Mouse (Mus musculus) G1E (cell line): ENCODE data around the gene Mdm1. TPM values are rescaled to one million over a fixed set of nuclear protein-coding genes. Genes with fewer than 3 reads are reported as not detected.

ENCODE experiments used
- ATAC-seq: 2 replicates; pipeline ENCODE4 v1.8.0; 2016; ENCODE audit warnings: mild to moderate bottlenecking; ENCODE audit not compliant: insufficient number of reproducible peaks, poor library complexity, low FRiP score, severe bottlenecking; ENCODE audit errors: extremely low read depth
- DNase-seq: peaks from one replicate; pipeline ENCODE4 v3.0.0; 2012; ENCODE audit warnings: low spot score
- H3K27me3 ChIP-seq: 2 replicates; pipeline ENCODE4 v1.6.1; 2012; ENCODE audit warnings: mild to moderate bottlenecking, low read length, inconsistent platforms; ENCODE audit not compliant: insufficient read depth
- H3K36me3 ChIP-seq: replicated peaks from 2 replicates; pipeline ENCODE3; 2012; ENCODE audit warnings: mild to moderate bottlenecking, inconsistent platforms
- H3K4me1 ChIP-seq: 2 replicates; pipeline ENCODE4 v1.6.1; 2012; ENCODE audit warnings: low read depth, low read length, inconsistent platforms, mixed read lengths; ENCODE audit not compliant: insufficient read depth
- H3K4me3 ChIP-seq: 2 replicates; pipeline ENCODE4 v1.5.1; 2012; ENCODE audit warnings: low read depth, mild to moderate bottlenecking, inconsistent platforms, low read length, moderate library complexity, mixed read lengths
- H3K9me3 ChIP-seq: replicated peaks from 2 replicates; pipeline ENCODE4 v1.6.1; 2012; ENCODE audit warnings: inconsistent platforms
- CTCF ChIP-seq: IDR thresholded peaks from 2 replicates; pipeline ENCODE4 v1.5.1; 2012; ENCODE audit warnings: low read depth, low read length, inconsistent platforms, mixed read lengths
- GATA1 ChIP-seq: IDR thresholded peaks from 2 replicates; pipeline ENCODE4 v1.6.1; 2012; ENCODE audit warnings: borderline replicate concordance, low read length, inconsistent platforms, mixed read lengths
- GATA2 ChIP-seq: IDR thresholded peaks from 2 replicates; pipeline ENCODE4 v1.6.1; 2012; ENCODE audit warnings: low read depth, low read length, inconsistent platforms, borderline replicate concordance
- POLR2AphosphoS5 ChIP-seq: IDR thresholded peaks from 2 replicates; pipeline ENCODE4 v1.6.1; 2012; ENCODE audit warnings: low read depth, low read length, inconsistent platforms; ENCODE audit not compliant: insufficient replicate concordance
- TAL1 ChIP-seq: conservative IDR thresholded peaks from 2 replicates; pipeline ENCODE4 v1.6.1; 2012; ENCODE audit warnings: low read depth, low read length, inconsistent platforms, mixed read lengths
- polyA plus RNA-seq: library from polyadenylated mRNA; stranded (reverse); fragments of >175 nt; gene quantifications from 2 replicates; pipeline ENCODE4 v1.2.3, GENCODE M21; 2012
- total RNA-seq, 2 experiments: library from RNA; stranded (forward) in 1 of 2; stranded (reverse) in 1 of 2; fragments of 200-1000 nt in 1 of 2; fragments of >200 nt in 1 of 2; fragmentation: Nextera tagmentation in 1 of 2; gene quantifications; 2 replicates each; pipeline ENCODE4 v1.2.3; 2014 to 2017

Mdm1 gene
- total and polyA plus RNA-seq, 3 experiments: 14.9 to 30.2 (median 19.6) TPM

DNA sequence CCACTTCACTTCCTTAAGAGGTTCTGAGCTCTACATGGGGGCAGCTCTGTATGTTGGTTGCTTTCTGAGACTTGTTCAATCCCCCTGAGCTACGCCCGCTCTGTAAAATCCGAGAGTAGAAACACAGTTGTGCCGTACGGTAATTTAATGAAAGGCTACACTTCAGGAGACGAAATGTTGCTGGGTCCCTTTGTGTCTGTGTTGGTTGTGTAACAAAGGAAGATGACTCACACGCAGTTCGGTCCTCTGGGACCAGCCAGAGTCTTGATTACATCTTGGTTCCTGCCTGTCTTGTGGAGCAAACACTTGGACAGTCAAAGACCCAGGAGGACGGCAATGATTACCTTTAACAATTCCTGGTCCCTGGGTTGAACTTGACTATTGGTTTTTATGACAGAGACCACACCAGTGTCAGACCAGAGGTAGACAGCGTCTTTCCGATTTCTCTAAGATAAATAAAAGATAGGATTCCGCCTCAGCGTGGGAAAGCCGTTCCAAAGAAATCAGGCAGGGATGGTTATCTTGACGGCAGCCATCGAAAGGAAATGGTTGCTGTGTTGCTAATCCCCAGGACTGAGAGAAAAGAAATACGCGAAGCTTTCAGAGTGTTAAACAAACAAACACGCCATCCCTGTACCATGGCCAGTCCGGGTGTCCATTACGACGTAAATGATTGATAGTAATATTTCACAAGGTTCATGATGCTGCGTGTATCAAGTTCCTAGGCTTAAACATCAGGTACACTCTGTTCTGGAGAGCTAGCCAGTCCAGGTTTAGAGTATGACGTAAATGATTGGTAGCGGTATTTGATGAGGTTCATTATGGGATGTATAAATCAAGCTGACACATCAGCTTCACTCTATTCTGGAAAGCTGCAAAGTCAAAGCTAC, 20.3 kb upstream of the Mdm1 start:
- H3K27me3 ChIP-seq: no peaks in the 10 kb centered on the region
- DNase-seq (no peak), ATAC-seq (no peak)
- H3K4me3 ChIP-seq: no peak overlapping the region
- TF ChIP-seq POLR2AphosphoS5 (no peak), GATA2 (no peak), GATA1 (no peak), CTCF (no peak), TAL1 (no peak)
- peaks cover 4% of the 10 kb centered on the region; the same call in 1 of the 2 replicates for H3K9me3 ChIP-seq
- no peaks in the 10 kb centered on the region for H3K36me3 ChIP-seq
- no peaks in the 10 kb centered on the region for H3K4me1 ChIP-seq

- TF ChIP-seq TAL1 (no peak), POLR2AphosphoS5 (no peak), CTCF (no peak), GATA2 (no peak), GATA1 (no peak)
- Histone ChIP-seq H3K9me3 (peaks cover 3% of the 10 kb centered on the region; the same call in 1 of the 2 replicates), H3K4me3 (no peak overlapping the region), H3K36me3 (no peaks in the 10 kb centered on the region), H3K27me3 (no peaks in the 10 kb centered on the region), H3K4me1 (no peaks in the 10 kb centered on the region)
- DNase-seq (no peak), ATAC-seq (no peak)
Measured at GRCm38 (mm10) chr10:118121937-118122285, 19.7 kb upstream of the Mdm1 start.

DNA sequence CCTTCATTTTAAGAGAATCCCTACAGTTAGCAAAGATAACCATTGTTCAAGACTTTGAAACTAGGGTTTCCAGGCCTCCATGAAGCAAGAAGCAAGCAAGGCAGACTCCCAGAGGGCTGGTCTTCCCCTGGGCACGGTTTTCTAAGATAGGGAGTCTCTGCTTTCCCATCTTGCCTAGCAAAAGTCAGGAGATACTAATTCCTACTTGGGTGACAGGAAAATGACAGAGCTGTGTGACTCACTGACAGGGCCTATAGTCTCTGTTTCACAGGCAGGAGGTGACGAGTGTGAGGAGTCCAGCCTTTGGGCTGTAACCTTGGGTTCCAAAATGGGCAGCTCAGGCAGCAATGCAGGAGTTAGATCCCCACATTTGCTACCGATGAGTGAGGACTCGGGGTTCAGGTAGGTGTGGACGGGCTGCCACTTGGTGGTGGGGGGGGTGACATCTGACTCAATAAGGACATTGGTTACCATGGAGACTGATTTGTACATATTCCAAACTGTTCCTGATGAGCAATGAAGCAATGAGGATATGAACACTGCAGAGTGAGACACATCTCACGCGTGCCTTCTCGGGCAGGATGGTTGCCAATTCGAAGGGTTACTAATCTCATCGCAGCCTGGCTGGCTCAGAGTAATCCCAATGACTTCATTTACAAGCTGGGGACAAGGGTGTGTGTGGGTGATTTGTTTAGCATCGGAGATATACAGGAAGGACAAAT, 19.0 kb upstream of the Mdm1 start:
- Histone ChIP-seq H3K4me1 (no peaks in the 10 kb centered on the region), H3K4me3 (no peak overlapping the region), H3K36me3 (no peaks in the 10 kb centered on the region), H3K27me3 (no peaks in the 10 kb centered on the region), H3K9me3 (peaks cover 3% of the 10 kb centered on the region; the same call in 1 of the 2 replicates)
- DNase-seq (no peak), ATAC-seq (no peak)
- TF ChIP-seq CTCF (no peak), GATA2 (no peak)

DNA sequence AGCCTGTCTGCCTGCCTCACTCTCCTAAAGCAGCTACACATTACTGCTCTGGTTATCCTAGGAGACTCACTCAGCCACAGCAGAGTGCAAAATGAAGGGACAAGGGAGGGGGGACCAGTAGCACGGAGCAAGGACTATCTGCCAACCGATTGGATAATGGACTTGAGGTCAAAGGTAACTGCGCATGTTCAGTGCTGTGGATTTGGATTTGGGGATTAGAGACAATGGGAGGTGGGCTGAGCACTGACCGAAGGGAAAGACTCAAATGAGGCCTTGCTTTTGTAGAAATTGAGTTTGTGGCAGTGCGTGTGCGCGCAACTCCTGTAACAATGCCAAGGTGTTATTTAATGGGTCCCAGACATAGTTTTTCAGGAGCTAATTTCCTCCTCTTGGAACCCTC, 16.4 kb upstream of the Mdm1 start:
- Histone ChIP-seq H3K27me3 (peaks cover 8% of the 10 kb centered on the region; the same call in 1 of the 2 replicates), H3K36me3 (no peaks in the 10 kb centered on the region), H3K4me1 (no peaks in the 10 kb centered on the region), H3K9me3 (peaks cover 3% of the 10 kb centered on the region; the same call in 1 of the 2 replicates), H3K4me3 (no peak overlapping the region)
- DNase-seq: no peak
- no peak for TF ChIP-seq GATA1
- TF ChIP-seq POLR2AphosphoS5: no peak
- no peak for TF ChIP-seq CTCF
- no peak for TF ChIP-seq TAL1
- TF ChIP-seq GATA2: no peak
- ATAC-seq: no peak

DNA sequence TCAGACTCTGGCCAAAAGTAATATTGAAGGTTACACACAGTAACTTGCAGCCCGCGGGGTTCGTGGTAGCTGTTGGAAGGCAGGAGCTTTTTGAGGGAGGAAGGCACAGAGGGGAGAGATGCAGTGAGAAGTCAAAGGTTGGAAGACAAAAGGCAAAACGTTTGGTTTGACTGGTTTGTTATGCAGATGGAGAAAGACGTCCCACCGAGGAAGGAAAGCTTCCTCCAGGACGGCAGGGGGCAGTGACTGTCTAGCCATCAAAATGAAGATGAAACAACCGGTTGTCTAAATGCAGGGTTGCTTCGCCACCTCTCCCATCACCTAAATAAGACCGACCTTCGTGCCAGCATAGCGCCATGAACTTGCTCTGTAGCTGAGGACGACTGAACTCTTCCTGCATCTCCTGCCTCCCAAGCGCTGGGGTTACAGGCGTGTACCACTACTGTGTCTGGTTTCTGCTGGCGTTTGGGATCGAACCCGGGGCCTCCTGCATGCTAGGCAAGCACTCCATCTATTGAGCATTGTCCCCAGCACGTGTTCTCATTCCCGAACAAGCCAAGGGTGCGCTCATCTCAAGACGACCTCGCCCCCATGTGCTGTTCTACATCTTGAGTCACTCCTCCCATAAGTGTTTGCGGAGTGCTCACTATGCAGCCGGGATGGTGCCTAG, 15.7 kb upstream of the Mdm1 start:
- no peak; the same call in 1 of the 2 replicates for ATAC-seq
- Histone ChIP-seq H3K4me3 (no peak overlapping the region), H3K36me3 (no peaks in the 10 kb centered on the region), H3K4me1 (no peaks in the 10 kb centered on the region), H3K9me3 (peaks cover 3% of the 10 kb centered on the region; the same call in 1 of the 2 replicates), H3K27me3 (peaks cover 8% of the 10 kb centered on the region; the same call in 1 of the 2 replicates)
- DNase-seq: no peak
- TF ChIP-seq CTCF: no peak
- TF ChIP-seq TAL1: no peak
- TF ChIP-seq POLR2AphosphoS5: no peak
- no peak for TF ChIP-seq GATA2
- TF ChIP-seq GATA1: no peak

DNA sequence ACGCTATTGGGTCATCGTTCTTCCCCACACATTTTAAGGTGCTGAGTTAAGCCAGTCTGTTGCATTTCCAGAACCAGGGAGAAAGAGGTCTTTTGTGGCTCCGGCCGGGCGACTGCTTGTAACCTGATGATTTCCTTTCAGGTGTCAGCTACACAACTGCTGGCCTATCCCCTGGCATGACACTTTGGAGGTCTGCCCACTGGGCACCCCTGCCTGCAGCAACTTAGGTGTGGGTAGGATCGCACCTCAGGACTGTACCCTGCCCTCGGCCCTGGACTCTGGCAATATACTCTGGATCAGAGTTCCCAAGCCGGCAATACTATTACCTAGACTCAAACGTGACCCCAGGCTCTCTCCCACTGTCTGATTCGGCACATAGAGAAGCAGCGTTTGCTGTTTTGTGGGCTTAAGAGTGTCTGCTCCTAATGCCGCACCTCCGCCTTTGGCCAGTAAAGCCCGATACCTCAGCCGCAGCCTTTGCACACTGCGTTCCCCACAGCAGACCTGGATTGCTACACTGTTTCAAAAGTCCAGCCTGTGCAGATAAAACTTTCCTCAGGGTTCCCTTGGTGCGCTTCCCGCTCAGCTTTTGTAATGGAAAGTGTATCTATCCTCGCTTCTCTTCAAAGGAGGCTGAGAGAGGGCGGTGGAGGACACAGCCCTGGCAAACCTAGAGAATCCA, 12.5 kb upstream of the Mdm1 start:
- TF ChIP-seq TAL1 (no peak), CTCF (no peak), POLR2AphosphoS5 (no peak), GATA1 (no peak), GATA2 (no peak)
- DNase-seq (no peak), ATAC-seq (no peak)
- H3K27me3 ChIP-seq: peaks cover 8% of the 10 kb centered on the region; the same call in 1 of the 2 replicates
- H3K4me1 ChIP-seq: no peaks in the 10 kb centered on the region
- H3K36me3 ChIP-seq: no peaks in the 10 kb centered on the region
- no peak overlapping the region for H3K4me3 ChIP-seq
- no peaks in the 10 kb centered on the region; the same call in 1 of the 2 replicates for H3K9me3 ChIP-seq
